Mouse (Mus musculus) NIH3T3 (cell line): ENCODE results near the gene Ube2q1.
A peak's percentile ranks its signal among the peaks of the same experiment; 100 is the strongest.
"Not testable (repeated sequence)": the region's sequence is repeated elsewhere in the genome, so short reads cannot be mapped to it uniquely, and the experiment has no call there.

Experiments
- DNase-seq: peaks from one replicate; pipeline ENCODE4 v3.0.0-alpha.2; 2012; ENCODE audit warnings: low read depth

The Ube2q1 gene

DNA sequence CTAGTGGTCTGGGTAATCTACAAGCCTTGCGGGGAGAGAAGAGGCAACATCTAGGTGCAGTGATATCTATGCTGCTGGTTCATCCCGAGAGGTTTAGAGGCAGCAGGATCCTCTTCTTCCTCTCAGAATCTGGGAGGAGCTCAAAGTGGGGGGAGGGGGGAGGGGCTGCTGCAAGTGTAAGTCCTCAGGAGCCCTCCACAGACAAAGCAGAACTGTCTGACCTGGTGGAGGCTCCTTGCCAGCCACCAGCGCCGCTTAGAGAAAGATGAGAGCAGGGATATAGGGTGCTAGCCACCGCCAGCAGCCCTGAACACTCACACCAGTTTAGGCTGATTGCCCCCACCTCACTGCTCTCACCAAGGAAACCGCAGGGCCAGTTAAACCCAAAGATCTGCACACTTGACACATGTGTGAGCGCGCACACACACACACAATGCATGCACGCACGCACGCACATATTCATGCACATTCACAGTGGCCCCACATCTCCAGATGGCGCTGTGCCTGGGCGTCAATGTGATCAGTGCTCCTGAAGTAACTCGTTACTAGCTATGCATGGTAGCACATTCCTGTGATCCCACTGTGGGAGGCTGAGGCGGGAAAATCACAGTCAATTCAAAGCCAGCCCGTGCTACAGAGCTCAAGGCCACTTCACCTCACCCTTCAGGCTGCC, 15.4 kb downstream of the Ube2q1 start:
- DNase-seq, result no peak

- no peak for DNase-seq
Measured at GRCm38 (mm10) chr3:89794616-89795015, 21.2 kb downstream of the Ube2q1 start.

- DNase-seq, result peak; percentile 82
Measured at GRCm38 (mm10) chr3:89795746-89796145, 22.3 kb downstream of the Ube2q1 start.

DNA sequence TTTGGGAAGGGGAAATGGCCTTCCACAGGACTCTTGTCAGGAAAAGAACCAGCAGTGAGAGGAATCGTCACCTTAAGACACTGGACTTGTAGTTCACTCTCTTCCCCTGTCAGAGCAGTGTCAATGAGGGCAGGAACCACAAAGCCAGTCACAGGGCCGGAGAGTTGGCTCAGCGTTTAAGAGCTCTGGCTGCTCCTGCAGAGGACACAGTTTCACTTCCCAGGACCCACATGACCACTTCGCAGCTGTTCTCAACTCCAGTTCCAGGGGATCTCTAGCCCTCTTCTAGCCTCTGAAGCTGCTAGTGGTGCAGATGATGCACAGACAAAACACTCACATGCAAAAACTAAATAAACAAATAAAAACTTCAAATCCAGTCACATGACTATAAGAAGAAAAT, 22.9 kb downstream of the Ube2q1 start:
- DNase-seq, result peak; percentile 40

GRCm38 (mm10) chr3:89798518-89798917, 25.1 kb downstream of the Ube2q1 start:
- DNase-seq, result no peak

DNA sequence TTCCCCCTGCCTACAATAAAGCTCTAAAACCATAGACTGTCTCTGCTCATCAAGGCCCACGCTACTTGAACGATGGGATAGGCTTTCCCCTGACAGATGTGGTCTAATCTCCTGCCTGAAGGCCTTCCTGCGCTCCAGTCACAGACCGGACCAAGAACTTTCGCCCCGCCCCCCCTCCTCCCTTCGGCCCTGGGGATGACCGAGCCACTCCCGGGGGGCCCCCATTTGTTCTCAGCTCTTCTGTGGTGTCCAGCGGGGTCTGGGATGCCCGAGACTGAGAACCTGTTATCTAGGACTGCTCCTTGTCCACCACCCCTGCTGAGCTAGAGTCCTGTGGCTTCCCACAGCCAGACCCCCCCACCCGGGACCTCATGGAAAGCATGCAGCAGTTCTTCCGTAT, 26.1 kb downstream of the Ube2q1 start:
- DNase-seq, result no peak

GRCm38 (mm10) chr3:89800078-89800477, 26.7 kb downstream of the Ube2q1 start:
- DNase-seq, result not testable (repeated sequence)

DNA sequence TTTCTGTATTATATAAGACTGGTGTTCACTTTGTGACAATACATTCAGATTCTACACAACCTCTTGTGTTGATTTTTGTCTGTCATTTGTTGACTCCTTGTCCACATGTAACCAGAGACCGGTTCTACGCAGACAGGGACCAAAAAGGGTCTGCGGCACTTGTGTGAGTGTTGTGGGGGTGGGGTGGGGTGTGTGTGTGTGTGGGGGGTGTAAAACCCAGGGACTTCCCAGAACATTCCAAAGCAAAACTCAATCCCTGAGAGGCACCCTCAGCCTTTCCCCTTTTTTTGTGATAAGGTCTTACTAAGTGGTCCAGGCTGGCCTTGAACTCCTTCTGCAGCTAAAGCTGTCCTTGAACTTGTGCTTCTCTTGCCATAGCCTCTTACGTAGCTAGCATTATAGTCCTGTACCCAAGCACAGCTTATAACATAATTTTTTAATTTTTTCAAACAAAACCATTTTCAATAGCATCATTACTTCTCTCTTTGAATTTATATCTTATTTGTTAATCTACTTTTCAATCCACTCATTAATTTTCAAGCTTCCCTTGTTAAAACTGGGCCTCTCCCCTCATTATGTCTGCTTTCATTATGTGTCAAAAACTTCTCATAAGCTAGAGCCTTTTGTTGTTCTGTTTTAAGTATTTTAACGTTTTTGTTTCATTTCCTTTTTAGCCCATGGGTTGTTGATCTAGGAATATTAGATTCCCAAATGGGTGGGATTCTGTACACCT, 27.5 kb downstream of the Ube2q1 start:
- DNase-seq, result no peak

DNA sequence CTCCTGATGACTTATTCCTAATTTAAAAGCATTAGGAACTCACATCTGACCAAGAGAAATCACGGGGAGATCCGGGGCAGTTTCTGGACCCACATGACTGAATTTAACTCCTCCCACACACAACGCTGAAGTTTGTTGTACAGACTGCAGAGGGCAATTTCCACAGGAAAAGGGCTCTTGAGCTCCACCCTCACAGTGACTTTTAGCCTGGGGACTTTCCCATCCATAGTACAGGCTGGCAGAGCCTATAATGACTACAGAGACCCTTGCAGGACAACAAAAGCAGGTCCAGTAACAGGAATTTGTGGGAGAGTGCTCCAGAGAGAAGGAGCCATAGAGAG, 28.1 kb downstream of the Ube2q1 start:
- DNase-seq, result peak; percentile 67

DNA sequence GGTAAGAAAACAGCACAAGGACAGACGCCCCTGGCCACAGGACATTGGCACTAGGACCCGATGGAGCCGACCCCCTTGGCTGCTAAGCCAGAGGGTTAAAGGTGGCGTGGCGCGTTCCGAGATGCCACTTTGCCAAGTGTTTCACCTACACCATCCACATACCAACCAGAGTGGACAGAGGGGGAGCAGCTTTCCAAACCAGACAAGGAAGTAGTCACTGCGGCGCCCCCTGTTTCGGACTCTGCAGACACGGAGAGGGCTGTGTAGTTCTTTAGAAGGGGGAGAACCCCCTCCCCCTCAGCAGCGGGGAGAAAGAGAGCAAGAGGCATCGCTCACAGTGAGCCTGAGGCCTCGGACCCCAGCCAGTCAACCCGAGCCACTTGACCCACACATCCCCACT, 29.5 kb downstream of the Ube2q1 start:
- no peak for DNase-seq

DNA sequence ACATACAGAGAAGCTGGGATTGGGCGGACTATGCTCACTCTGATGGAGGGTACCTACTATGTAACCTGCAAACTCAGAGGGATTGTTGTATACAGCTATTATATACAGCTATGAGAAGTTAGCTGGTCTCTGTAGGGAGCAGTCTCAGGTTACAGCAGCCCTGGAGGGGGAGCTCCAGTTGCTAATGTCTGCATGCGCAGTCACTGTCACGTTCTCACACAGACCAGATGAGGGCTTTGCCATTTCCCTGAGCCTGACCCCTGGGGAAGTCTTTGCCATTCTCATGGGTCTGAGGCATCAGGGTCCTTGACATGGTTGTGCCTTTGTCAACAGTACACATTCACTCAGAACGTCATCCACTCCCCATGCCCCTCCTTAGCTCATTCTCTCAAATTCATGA, 31.8 kb downstream of the Ube2q1 start:
- DNase-seq, result no peak

DNA sequence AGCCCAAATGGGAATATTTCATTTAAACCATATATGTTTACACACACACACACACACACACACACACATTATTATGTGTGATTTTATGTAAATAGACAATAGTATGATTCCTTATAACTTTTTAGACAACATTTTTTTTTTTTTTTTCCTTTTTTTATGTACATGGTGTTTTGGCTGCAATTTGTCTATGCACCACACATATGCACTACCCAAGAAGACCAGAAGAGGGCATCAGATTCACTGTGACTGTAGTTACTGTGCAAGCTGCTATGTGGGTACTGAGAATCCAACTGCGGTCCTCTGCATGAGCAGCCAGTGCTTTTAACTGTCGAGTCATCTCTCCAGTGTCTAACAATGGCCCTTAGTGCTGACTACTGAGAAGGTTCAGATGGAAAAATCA, 33.3 kb downstream of the Ube2q1 start:
- peak; percentile 43 for DNase-seq

GRCm38 (mm10) chr3:89807171-89807570, 33.8 kb downstream of the Ube2q1 start:
- DNase-seq, result no peak

DNA sequence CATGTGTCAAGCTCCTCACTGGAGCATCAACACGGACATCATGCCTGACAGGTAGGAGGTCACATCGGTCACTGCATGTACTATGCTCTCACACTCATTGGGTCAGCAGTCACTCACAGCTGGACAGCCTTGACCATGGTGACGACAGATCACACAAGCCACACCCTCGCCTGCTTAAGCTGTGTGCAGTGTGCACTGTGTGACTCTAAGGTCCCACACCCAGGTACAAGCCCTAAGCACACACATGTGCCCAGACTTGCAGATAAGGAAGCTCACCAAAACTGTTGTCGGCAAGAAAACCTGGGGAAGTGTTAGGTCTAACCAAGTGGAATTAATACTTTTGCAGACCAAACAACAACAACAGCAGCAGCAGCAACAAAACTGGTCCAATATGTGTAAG, 34.5 kb downstream of the Ube2q1 start:
- DNase-seq, result no peak

- DNase-seq, result no peak
Measured at GRCm38 (mm10) chr3:89808638-89809037, 35.2 kb downstream of the Ube2q1 start.

DNA sequence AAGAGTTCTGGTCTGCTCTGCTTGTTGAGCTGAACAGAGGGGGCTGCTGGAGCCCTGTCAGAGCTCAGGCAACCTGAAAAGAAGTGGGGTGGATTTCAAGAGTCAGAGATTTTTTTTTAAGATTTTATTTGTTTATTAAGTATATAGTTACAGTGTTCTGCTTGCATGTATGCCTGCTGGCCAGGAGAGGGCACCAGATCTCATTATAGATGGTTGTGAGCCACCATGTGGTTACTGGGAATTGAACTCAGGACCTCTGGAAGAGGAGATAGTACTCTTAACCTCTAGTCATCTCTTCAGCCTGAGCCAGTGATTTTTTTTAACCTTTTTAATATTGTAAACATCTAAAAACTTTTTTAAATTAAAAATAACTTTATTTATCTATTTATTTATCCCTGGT, 37.4 kb downstream of the Ube2q1 start:
- DNase-seq, result peak; percentile 40

- DNase-seq, result no peak
Measured at GRCm38 (mm10) chr3:89812166-89812565, 38.8 kb downstream of the Ube2q1 start.

DNA sequence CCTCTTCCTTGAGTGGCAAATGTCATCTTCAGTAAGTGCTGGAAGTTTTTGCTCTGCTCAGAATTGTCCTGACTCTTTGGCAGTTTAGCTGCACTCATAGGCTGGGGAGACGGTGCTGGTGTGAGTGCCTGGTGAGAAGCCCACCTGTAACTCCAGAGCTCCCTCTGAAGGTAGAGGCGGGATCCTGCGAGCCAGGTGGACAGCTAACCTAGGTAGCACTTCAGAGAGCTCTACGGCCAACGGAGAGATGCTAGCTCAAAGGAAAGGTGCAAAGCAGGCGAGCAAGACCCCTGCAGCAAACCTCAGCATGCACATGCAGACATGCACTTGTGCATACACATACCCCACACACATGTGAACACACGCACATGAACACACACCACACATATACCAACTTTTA, 40.6 kb downstream of the Ube2q1 start:
- DNase-seq, result no peak

DNA sequence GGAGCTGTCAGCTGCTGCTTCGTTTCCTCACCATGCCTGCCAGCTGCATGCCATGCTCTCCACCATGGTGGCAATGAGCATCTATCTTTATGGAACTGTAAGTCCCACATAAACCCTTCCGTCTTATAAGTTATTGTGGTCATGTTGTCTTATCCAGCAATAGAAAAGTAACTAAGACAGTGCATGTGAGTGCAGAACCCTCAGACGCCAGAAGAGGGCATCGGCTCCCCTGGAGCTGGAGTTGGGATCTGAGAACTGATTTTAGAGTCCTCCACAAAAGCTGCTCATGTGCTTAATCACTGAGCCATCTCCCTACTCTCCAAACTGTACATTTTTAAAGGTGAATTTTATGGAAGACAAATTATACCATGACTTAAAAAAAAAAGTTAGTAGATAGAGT, 43.6 kb downstream of the Ube2q1 start:
- DNase-seq, result peak; percentile 63

- DNase-seq, result no peak
Measured at GRCm38 (mm10) chr3:89818605-89819004, 45.2 kb downstream of the Ube2q1 start.

- DNase-seq, result no peak
Measured at GRCm38 (mm10) chr3:89819897-89820296, 46.5 kb downstream of the Ube2q1 start.

DNA sequence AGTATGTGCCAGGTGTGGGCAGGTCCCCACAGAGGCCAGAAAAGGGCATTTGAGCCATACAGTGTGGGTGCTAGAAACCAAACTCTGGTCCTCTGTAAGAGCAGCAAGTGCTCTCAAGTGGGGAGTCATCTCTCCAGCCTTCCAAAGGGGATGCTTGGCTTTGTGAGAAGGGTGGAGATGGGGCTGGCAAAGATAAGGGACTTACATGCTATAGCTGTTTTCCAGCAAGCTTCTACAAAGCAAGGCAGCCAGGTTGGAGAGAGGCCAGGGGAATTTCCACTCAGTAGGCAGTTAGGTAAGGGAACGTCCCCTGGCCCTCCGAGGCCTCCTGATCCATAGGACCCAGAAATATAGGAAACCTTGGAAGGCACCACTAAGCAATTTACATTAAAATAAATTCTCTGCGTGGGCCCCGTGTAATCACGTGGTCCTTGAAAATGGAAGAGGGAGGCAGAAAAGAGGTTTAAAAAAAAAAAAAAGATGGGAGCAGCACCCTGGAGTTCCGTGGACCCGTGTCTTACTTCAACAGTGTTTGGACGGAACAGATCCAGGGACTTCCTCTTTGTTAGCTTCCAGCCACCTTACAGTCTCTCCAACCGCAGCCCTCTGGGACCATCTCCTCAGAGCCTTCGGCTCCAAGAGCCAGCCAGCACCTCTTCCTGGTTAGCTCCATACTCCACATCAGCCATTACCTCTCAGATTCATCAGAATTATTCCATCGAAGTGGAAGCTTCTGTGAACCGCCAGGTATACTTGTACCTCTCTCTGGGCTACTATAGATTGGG, 47.1 kb downstream of the Ube2q1 start:
- DNase-seq, result no peak

GRCm38 (mm10) chr3:89821096-89821513, 47.7 kb downstream of the Ube2q1 start:
- DNase-seq, result no peak
